Mouse (Mus musculus) liver, adult 2 months (tissue): ENCODE measurements at regions not wholly inside any gene's neighbourhood (a gene's known extent, or its start where the extent isn't known, plus 50 kb on each side); places are given as distances from the start of the nearest gene placed in this dataset.

Source experiments
- DNase-seq: peaks from one replicate; pipeline ENCODE4 v3.0.0-alpha.2; 2011; ENCODE audit warnings: low read depth, low spot score; ENCODE audit errors: extremely low read depth
- H3K27ac ChIP-seq: fragments of 200-500 bp; replicated peaks from 2 replicates; pipeline ENCODE4 v1.5.1; 2012; ENCODE audit warnings: low read depth, mild to moderate bottlenecking, control low read depth, inconsistent platforms, low read length; ENCODE audit not compliant: insufficient read depth
- H3K27me3 ChIP-seq: fragments of 200-500 bp; 2 replicates; pipeline ENCODE4 v1.6.1; 2012; ENCODE audit warnings: mild to moderate bottlenecking, moderate library complexity, low read length, inconsistent platforms; ENCODE audit not compliant: control insufficient read depth, insufficient read depth
- H3K36me3 ChIP-seq: fragments of 200-500 bp; 2 replicates; pipeline ENCODE4 v1.6.1; 2012; ENCODE audit warnings: low read length, inconsistent platforms; ENCODE audit not compliant: control insufficient read depth, insufficient read depth
- H3K4me1 ChIP-seq: fragments of 200-500 bp; 2 replicates; pipeline ENCODE4 v1.6.1; 2011; ENCODE audit warnings: low read length; ENCODE audit not compliant: control insufficient read depth, insufficient read depth
- H3K4me3 ChIP-seq: fragments of 200-500 bp; 2 replicates; pipeline ENCODE4 v1.5.1; 2011; ENCODE audit warnings: low read depth, mild to moderate bottlenecking, control low read depth, low read length, moderate library complexity; ENCODE audit not compliant: insufficient read depth
- H3K79me2 ChIP-seq: fragments of 200-500 bp; 2 replicates; pipeline ENCODE4 v1.6.1; 2012; ENCODE audit warnings: inconsistent platforms, mild to moderate bottlenecking, low read length, moderate library complexity; ENCODE audit not compliant: control insufficient read depth, insufficient read depth
- H3K9ac ChIP-seq: fragments of 200-500 bp; 2 replicates; pipeline ENCODE4 v1.6.1; 2012; ENCODE audit warnings: low read depth, mild to moderate bottlenecking, control low read depth, inconsistent platforms, low read length
- CTCF ChIP-seq: fragments of 200-500 bp; IDR thresholded peaks from 2 replicates; pipeline ENCODE4 v1.5.1; 2011; ENCODE audit warnings: low read depth, low read length, control low read depth
- POLR2A ChIP-seq: fragments of 200-500 bp; IDR thresholded peaks from 2 replicates; pipeline ENCODE4 v1.6.1; 2011; ENCODE audit warnings: low read length, control low read depth; ENCODE audit not compliant: insufficient read depth; ENCODE audit errors: extremely low read depth
- WGBS: fragments of 180-500 bp; shearing (Covaris S2); methylation state at CpG from one replicate; pipeline ENCODE4 v1.1.7; 2018; 5-methylcytosine and 5-hydroxymethylcytosine counted together

GRCm38 (mm10) chr5:118929037-118929436, 368.6 kb downstream of the Med13l start:
- TF ChIP-seq POLR2A = no peak
- TF ChIP-seq CTCF = no peak
- H3K9ac ChIP-seq = no peak overlapping the region
- WGBS = 95% methylated on average over 4 of the region's 4 CpGs

GRCm38 (mm10) chr5:118929990-118930501, 369.6 kb downstream of the Med13l start:
- Histone ChIP-seq H3K79me2 (no peaks in the 10 kb centered on the region), H3K27ac (no peak overlapping the region), H3K4me1 (no peaks in the 10 kb centered on the region), H3K4me3 (no peak overlapping the region), H3K27me3 (0 out of 2 replicates have a peak, but pooled peaks cover 3% of the 10 kb centered on the region), H3K36me3 (no peaks in the 10 kb centered on the region), H3K9ac (no peak overlapping the region)
- no peak for DNase-seq
- WGBS = 6% methylated on average over 23 of the region's 23 CpGs
- no peak for TF ChIP-seq CTCF
- TF ChIP-seq POLR2A = no peak

More at GRCm38 (mm10) chr5:118929037-118929436, 368.6 kb downstream of the Med13l start:
- no peak overlapping the region for H3K4me3 ChIP-seq
- no peak for DNase-seq
- H3K36me3 ChIP-seq = no peaks in the 10 kb centered on the region
- 0 out of 2 replicates have a peak, but pooled peaks cover 3% of the 10 kb centered on the region for H3K27me3 ChIP-seq
- H3K4me1 ChIP-seq = no peaks in the 10 kb centered on the region
- no peak overlapping the region for H3K27ac ChIP-seq
- H3K79me2 ChIP-seq = no peaks in the 10 kb centered on the region

GRCm38 (mm10) chr5:118939336-118940039, 379.0 kb downstream of the Med13l start:
- Histone ChIP-seq H3K9ac (no peak overlapping the region), H3K4me1 (no peaks in the 10 kb centered on the region), H3K36me3 (no peaks in the 10 kb centered on the region), H3K27ac (no peak overlapping the region), H3K79me2 (no peaks in the 10 kb centered on the region), H3K4me3 (no peak overlapping the region), H3K27me3 (0 out of 2 replicates have a peak, but pooled peaks cover 2% of the 10 kb centered on the region)
- TF ChIP-seq POLR2A = no peak
- TF ChIP-seq CTCF = no peak
- no peak for DNase-seq
- 86% methylated on average over 12 of the region's 12 CpGs for WGBS

GRCm38 (mm10) chr5:118944256-118944655, 383.8 kb downstream of the Med13l start:
- TF ChIP-seq POLR2A = no peak
- TF ChIP-seq CTCF = no peak
- Histone ChIP-seq H3K27me3 (0 out of 2 replicates have a peak, but pooled peaks cover 2% of the 10 kb centered on the region), H3K36me3 (no peaks in the 10 kb centered on the region), H3K79me2 (no peaks in the 10 kb centered on the region), H3K4me1 (no peaks in the 10 kb centered on the region), H3K27ac (no peak overlapping the region), H3K9ac (no peak overlapping the region), H3K4me3 (no peak overlapping the region)
- DNase-seq = no peak
- WGBS = 61% methylated on average over 7 of the region's 7 CpGs

GRCm38 (mm10) chr5:118946090-118946489, 385.6 kb downstream of the Med13l start:
- Histone ChIP-seq H3K9ac (no peak overlapping the region), H3K27me3 (0 out of 2 replicates have a peak, but pooled peaks cover 2% of the 10 kb centered on the region), H3K27ac (no peak overlapping the region), H3K79me2 (no peaks in the 10 kb centered on the region), H3K4me1 (no peaks in the 10 kb centered on the region), H3K4me3 (no peak overlapping the region), H3K36me3 (no peaks in the 10 kb centered on the region)
- no peak for DNase-seq
- 59% methylated on average over 8 of the region's 8 CpGs for WGBS
- TF ChIP-seq POLR2A = no peak
- TF ChIP-seq CTCF = no peak

- no peaks in the 10 kb centered on the region for H3K36me3 ChIP-seq
- no peak overlapping the region for H3K27ac ChIP-seq
- H3K9ac ChIP-seq = no peak overlapping the region
- H3K4me3 ChIP-seq = no peak overlapping the region
- no peak for TF ChIP-seq POLR2A
- no peak for TF ChIP-seq CTCF
- 0 out of 2 replicates have a peak, but pooled peaks cover 2% of the 10 kb centered on the region for H3K27me3 ChIP-seq
- no peaks in the 10 kb centered on the region for H3K4me1 ChIP-seq
- DNase-seq = no peak
- H3K79me2 ChIP-seq = no peaks in the 10 kb centered on the region
- WGBS = 64% methylated on average over 2 of the region's 2 CpGs
Measured at GRCm38 (mm10) chr5:118946994-118947393, 386.5 kb downstream of the Med13l start.
